Mouse (Mus musculus) cortical plate, adult 2 months (tissue): ENCODE measurements around the gene Slc29a4.

Experiments used
- CTCF ChIP-seq: fragments of 200-500 bp; IDR thresholded peaks from 2 replicates; pipeline ENCODE4 v1.5.1; 2011; ENCODE audit warnings: mild to moderate bottlenecking, control low read depth, low read length; ENCODE audit not compliant: insufficient read depth; ENCODE audit errors: extremely low read depth
- POLR2A ChIP-seq: fragments of 200-500 bp; IDR thresholded peaks from 2 replicates; pipeline ENCODE4 v1.6.1; 2011; ENCODE audit warnings: mild to moderate bottlenecking, low read length, control low read depth; ENCODE audit not compliant: insufficient read depth; ENCODE audit errors: extremely low read depth

DNA sequence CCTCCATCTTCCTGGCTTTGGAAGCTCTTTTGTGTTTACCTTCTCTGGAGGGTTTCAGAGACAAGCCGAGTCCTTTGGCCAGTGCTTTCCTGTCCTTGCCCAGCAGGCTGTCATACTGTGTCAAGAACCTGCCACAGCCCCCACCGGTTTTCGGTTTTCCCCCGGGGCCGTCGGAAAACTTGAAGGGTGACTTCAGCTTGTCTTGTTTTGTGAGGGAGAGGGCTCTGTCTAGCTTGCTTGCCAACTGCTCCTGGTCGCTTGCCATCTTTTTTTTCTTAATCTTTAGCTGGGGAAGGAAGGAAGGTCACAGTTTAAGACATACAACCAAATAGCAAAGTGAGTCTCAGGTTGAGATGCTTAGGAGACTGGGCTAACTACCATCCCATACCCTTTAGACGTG, 67.5 kb downstream of the Slc29a4 start:
- TF ChIP-seq CTCF (no peak), POLR2A (no peak)
